Mouse (Mus musculus): ENCODE measurements at regions not wholly inside any gene's neighbourhood (a gene's known extent, or its start where the extent isn't known, plus 50 kb on each side); places are given as distances from the start of the nearest gene placed in this dataset.

- TF ChIP-seq CTCF (IDR thresholded peaks at IDR 0.05) (no peak), EP300 (IDR thresholded peaks at IDR 0.05) (no peak)
Observed at GRCm38 (mm10) chr1:7778657-7779056, 2971.0 kb downstream of the Gm37988 start.

Data from lung, postnatal 0 days (tissue).